Mouse (Mus musculus) cerebral cortex, adult 2 months (tissue): ENCODE results near the gene Hoxd8.

Experiments used
- WGBS: fragments of 180-500 bp; shearing (Covaris S2); methylation state at CpG from one replicate; pipeline ENCODE4 v1.1.7; 2018; 5-methylcytosine and 5-hydroxymethylcytosine counted together

Gene Hoxd8

GRCm38 (mm10) chr2:74750731-74751250, 46.4 kb downstream of the Hoxd8 start:
- WGBS: 25% methylated on average over 5 of the region's 5 CpGs

DNA sequence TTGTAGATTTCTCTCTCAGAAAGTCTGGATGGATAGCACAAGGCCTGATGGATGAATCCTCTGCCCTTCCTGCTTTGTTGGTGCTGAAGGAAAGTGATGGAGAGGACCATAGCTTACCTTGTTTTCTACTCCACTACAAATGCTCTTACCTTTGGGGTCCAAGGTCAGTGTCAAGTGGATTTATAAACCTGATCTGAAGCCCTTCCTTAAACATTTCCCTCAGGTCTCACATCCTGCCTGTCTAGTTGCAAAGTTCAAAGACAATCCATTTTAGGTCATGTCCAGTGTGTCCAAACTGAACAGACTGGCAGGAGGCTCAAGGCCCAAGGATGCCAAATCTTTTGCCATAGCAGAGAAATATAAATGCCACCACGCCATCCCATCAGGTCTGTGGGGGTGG, 47.4 kb downstream of the Hoxd8 start:
- 68% methylated on average over 1 of the region's 1 CpGs for WGBS

DNA sequence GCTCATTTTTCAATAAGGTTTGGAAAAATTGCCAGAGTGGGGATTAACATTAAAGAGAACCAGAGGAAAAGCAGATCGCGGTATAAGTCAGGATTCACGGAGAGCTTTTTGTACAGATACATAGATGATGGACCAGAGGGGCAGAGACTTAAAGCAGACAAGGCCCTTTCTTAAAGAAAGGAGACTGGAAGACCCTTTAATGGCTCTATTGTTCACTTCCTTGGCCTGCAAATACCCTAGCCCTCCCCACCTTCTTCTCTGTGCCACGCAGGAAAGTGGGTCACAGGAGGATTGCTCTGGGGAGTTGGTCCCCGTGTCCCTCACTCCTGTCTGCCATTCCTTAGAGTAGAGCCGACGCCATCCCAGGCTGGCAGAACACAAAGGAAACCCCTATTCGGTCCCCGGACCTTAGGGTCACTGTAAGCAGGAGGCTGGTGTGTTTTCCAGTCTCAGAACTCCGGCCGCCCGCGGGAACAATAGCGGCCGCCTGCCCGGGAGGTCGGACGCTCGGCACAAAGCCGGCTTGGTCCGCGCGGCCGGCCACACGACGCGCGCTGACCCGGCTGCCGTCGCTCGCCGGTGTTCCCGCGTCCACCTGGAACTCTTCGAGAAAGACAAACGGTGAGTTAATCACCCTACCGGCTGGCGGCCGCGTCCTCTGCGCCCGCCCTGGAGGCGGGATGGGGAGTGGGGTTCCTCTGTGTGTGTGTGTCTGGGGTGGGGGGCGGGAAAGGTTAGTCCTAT, 48.2 kb downstream of the Hoxd8 start:
- 5% methylated on average over 45 of the region's 45 CpGs for WGBS

DNA sequence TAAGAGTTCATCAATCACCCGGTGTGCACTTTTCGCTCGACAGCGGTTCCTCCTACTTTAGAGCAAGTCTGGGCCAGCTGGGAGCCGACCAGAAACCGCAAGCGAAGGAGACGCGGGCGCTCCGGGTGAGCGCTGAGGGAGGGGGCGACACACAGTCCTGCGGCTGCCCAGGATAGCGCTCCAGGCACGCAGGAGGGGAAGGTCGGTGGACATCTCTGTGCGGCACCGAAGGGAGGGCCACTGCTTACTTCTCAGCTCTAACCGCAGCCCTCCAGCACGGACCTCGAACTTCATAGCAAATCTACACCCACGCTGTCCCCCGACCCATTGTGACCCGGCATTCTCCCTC, 48.7 kb downstream of the Hoxd8 start:
- WGBS: 3% methylated on average over 25 of the region's 25 CpGs

GRCm38 (mm10) chr2:74753711-74754110, 49.3 kb downstream of the Hoxd8 start:
- 28% methylated on average over 5 of the region's 5 CpGs for WGBS
